Mouse (Mus musculus): ENCODE data around the gene Ncoa5. TPM values are rescaled to one million over a fixed set of nuclear protein-coding genes. Genes with fewer than 3 reads are reported as not detected.
A peak's percentile ranks its signal among the peaks of the same experiment; 100 is the strongest.

Ncoa5 gene
- polyA plus RNA-seq, 1 experiment from 2014 or later = 85.6 TPM

GRCm38 (mm10) chr2:165004237-165004636, 30.4 kb downstream of the Ncoa5 start:
- Histone ChIP-seq H3K27me3 (ENCODE audit: control insufficient read depth, insufficient read depth, low read length) (peaks cover 2% of the 10 kb centered on the region; the same call in 1 of the 2 replicates), H3K4me3 (ENCODE audit: low read depth, low read length) (no peak overlapping the region), H3K4me2 (no peak overlapping the region), H3K36me3 (ENCODE audit: control insufficient read depth, insufficient read depth, low read length) (peaks cover 61% of the 10 kb centered on the region), H3K4me1 (ENCODE audit: control insufficient read depth, insufficient read depth, low read length) (no peaks in the 10 kb centered on the region), H3K9me3 (ENCODE audit: control insufficient read depth, low read length) (no peaks in the 10 kb centered on the region), H3K27ac (ENCODE audit: low read depth, low read length) (no peak overlapping the region), H3K9ac (ENCODE audit: low read length) (no peak overlapping the region)
- 91% methylated on average over 10 of the region's 10 CpGs for WGBS
- DNase-seq (ENCODE audit: low spot score, missing footprints) (no peak), ATAC-seq (ENCODE audit: low FRiP score) (no peak)

GRCm38 (mm10) chr2:165003108-165003507, 31.6 kb downstream of the Ncoa5 start:
- H3K4me2 ChIP-seq = no peak overlapping the region
- no peaks in the 10 kb centered on the region for H3K9me3 ChIP-seq (ENCODE audit: control insufficient read depth, low read length)
- no peak overlapping the region for H3K27ac ChIP-seq (ENCODE audit: low read depth, low read length)
- peaks cover 2% of the 10 kb centered on the region for H3K4me1 ChIP-seq (ENCODE audit: control insufficient read depth, insufficient read depth, low read length)
- peaks cover 52% of the 10 kb centered on the region for H3K36me3 ChIP-seq (ENCODE audit: control insufficient read depth, insufficient read depth, low read length)
- peaks cover 12% of the 10 kb centered on the region for H3K27me3 ChIP-seq (ENCODE audit: control insufficient read depth, insufficient read depth, low read length)
- H3K9ac ChIP-seq (ENCODE audit: low read length) = no peak overlapping the region
- no peak overlapping the region for H3K4me3 ChIP-seq (ENCODE audit: low read depth, low read length)
- ATAC-seq (ENCODE audit: low FRiP score) (no peak), DNase-seq (ENCODE audit: low spot score, missing footprints) (no peak)
- 83% methylated on average over 3 of the region's 3 CpGs for WGBS

GRCm38 (mm10) chr2:165001958-165002357, 32.7 kb downstream of the Ncoa5 start:
- DNase-seq (ENCODE audit: low spot score, missing footprints) (no peak), ATAC-seq (ENCODE audit: low FRiP score) (no peak)
- Histone ChIP-seq H3K27me3 (ENCODE audit: control insufficient read depth, insufficient read depth, low read length) (peaks cover 23% of the 10 kb centered on the region), H3K4me2 (no peak overlapping the region), H3K4me1 (ENCODE audit: control insufficient read depth, insufficient read depth, low read length) (peaks cover 10% of the 10 kb centered on the region), H3K4me3 (ENCODE audit: low read depth, low read length) (no peak overlapping the region), H3K9ac (ENCODE audit: low read length) (no peak overlapping the region), H3K27ac (ENCODE audit: low read depth, low read length) (no peak overlapping the region), H3K36me3 (ENCODE audit: control insufficient read depth, insufficient read depth, low read length) (peaks cover 44% of the 10 kb centered on the region), H3K9me3 (ENCODE audit: control insufficient read depth, low read length) (no peaks in the 10 kb centered on the region)
- WGBS = 96% methylated on average over 13 of the region's 13 CpGs

GRCm38 (mm10) chr2:164997721-164998428, 36.8 kb downstream of the Ncoa5 start:
- 1% methylated on average over 51 of the region's 52 CpGs for WGBS
- Histone ChIP-seq H3K4me2 (peak overlapping the region; percentile 42), H3K27me3 (ENCODE audit: control insufficient read depth, insufficient read depth, low read length) (peaks cover 26% of the 10 kb centered on the region), H3K9ac (ENCODE audit: low read length) (peak overlapping the region; percentile 45), H3K36me3 (ENCODE audit: control insufficient read depth, insufficient read depth, low read length) (peaks cover 18% of the 10 kb centered on the region), H3K4me1 (ENCODE audit: control insufficient read depth, insufficient read depth, low read length) (peaks cover 10% of the 10 kb centered on the region), H3K9me3 (ENCODE audit: control insufficient read depth, low read length) (no peaks in the 10 kb centered on the region), H3K27ac (ENCODE audit: low read depth, low read length) (no peak overlapping the region), H3K4me3 (ENCODE audit: low read depth, low read length) (peak overlapping the region; percentile 20)
- peak; percentile 88 for DNase-seq (ENCODE audit: low spot score, missing footprints)
- ATAC-seq (ENCODE audit: low FRiP score) = peak; percentile 28; the same call in 1 of the 2 replicates

- ATAC-seq (ENCODE audit: low FRiP score) = no peak
Measured at GRCm38 (mm10) chr2:164996848-164997720, 37.6 kb downstream of the Ncoa5 start.

GRCm38 (mm10) chr2:164995976-164996375, 38.7 kb downstream of the Ncoa5 start:
- Histone ChIP-seq H3K4me1 (ENCODE audit: control insufficient read depth, insufficient read depth, low read length) (peaks cover 10% of the 10 kb centered on the region), H3K27me3 (ENCODE audit: control insufficient read depth, insufficient read depth, low read length) (peaks cover 26% of the 10 kb centered on the region), H3K36me3 (ENCODE audit: control insufficient read depth, insufficient read depth, low read length) (peaks cover under 1% of the 10 kb centered on the region; the same call in 1 of the 2 replicates), H3K4me2 (no peak overlapping the region), H3K4me3 (ENCODE audit: low read depth, low read length) (no peak overlapping the region), H3K27ac (ENCODE audit: low read depth, low read length) (no peak overlapping the region), H3K9me3 (ENCODE audit: control insufficient read depth, low read length) (no peaks in the 10 kb centered on the region), H3K9ac (ENCODE audit: low read length) (no peak overlapping the region)
- WGBS = 52% methylated on average over 11 of the region's 11 CpGs
- DNase-seq (ENCODE audit: low spot score, missing footprints) = no peak
- ATAC-seq (ENCODE audit: low FRiP score) = no peak

More at GRCm38 (mm10) chr2:164996848-164997720, 37.6 kb downstream of the Ncoa5 start:
- H3K9ac ChIP-seq (ENCODE audit: low read length) = peak overlapping the region; percentile 45
- peaks cover 10% of the 10 kb centered on the region; the same call in 1 of the 2 replicates for H3K36me3 ChIP-seq (ENCODE audit: control insufficient read depth, insufficient read depth, low read length)
- H3K27me3 ChIP-seq (ENCODE audit: control insufficient read depth, insufficient read depth, low read length) = peaks cover 26% of the 10 kb centered on the region
- DNase-seq (ENCODE audit: low spot score, missing footprints) = peak; percentile 87
- no peak overlapping the region for H3K27ac ChIP-seq (ENCODE audit: low read depth, low read length)
- no peaks in the 10 kb centered on the region for H3K9me3 ChIP-seq (ENCODE audit: control insufficient read depth, low read length)
- H3K4me2 ChIP-seq = peak overlapping the region; percentile 42
- peak overlapping the region; percentile 20 for H3K4me3 ChIP-seq (ENCODE audit: low read depth, low read length)
- WGBS = 9% methylated on average over 49 of the region's 49 CpGs
- H3K4me1 ChIP-seq (ENCODE audit: control insufficient read depth, insufficient read depth, low read length) = peaks cover 10% of the 10 kb centered on the region

GRCm38 (mm10) chr2:164994659-164995428, 39.8 kb downstream of the Ncoa5 start:
- Histone ChIP-seq H3K27me3 (ENCODE audit: control insufficient read depth, insufficient read depth, low read length) (peaks cover 26% of the 10 kb centered on the region), H3K4me3 (ENCODE audit: low read depth, low read length) (no peak overlapping the region), H3K4me2 (no peak overlapping the region), H3K9me3 (ENCODE audit: control insufficient read depth, low read length) (no peaks in the 10 kb centered on the region), H3K36me3 (ENCODE audit: control insufficient read depth, insufficient read depth, low read length) (no peaks in the 10 kb centered on the region), H3K9ac (ENCODE audit: low read length) (no peak overlapping the region), H3K4me1 (ENCODE audit: control insufficient read depth, insufficient read depth, low read length) (peaks cover 10% of the 10 kb centered on the region), H3K27ac (ENCODE audit: low read depth, low read length) (no peak overlapping the region)
- no peak for DNase-seq (ENCODE audit: low spot score, missing footprints)
- ATAC-seq (ENCODE audit: low FRiP score) = no peak
- WGBS = 59% methylated on average over 21 of the region's 21 CpGs

- Histone ChIP-seq H3K4me3 (ENCODE audit: low read depth, low read length) (no peak overlapping the region), H3K4me2 (no peak overlapping the region), H3K9ac (ENCODE audit: low read length) (no peak overlapping the region), H3K27ac (ENCODE audit: low read depth, low read length) (no peak overlapping the region), H3K9me3 (ENCODE audit: control insufficient read depth, low read length) (no peaks in the 10 kb centered on the region), H3K36me3 (ENCODE audit: control insufficient read depth, insufficient read depth, low read length) (no peaks in the 10 kb centered on the region), H3K27me3 (ENCODE audit: control insufficient read depth, insufficient read depth, low read length) (peaks cover 24% of the 10 kb centered on the region), H3K4me1 (ENCODE audit: control insufficient read depth, insufficient read depth, low read length) (peaks cover 10% of the 10 kb centered on the region)
- 91% methylated on average over 11 of the region's 11 CpGs for WGBS
- ATAC-seq (ENCODE audit: low FRiP score) (no peak), DNase-seq (ENCODE audit: low spot score, missing footprints) (no peak)
Measured at GRCm38 (mm10) chr2:164994156-164994555, 40.5 kb downstream of the Ncoa5 start.
